Mouse (Mus musculus) Patski (cell line): ENCODE measurements around the gene Ptprn2. TPM values are rescaled to one million over a fixed set of nuclear protein-coding genes. Genes with fewer than 3 reads are reported as not detected.

Experiments used
- ATAC-seq: fragments of 100-300 bp; one replicate; pipeline ENCODE4 v1.8.0; 2021
- CTCF ChIA-PET: fragments of 350-600 bp; sonication (Branson Sonifier 250); formaldehyde crosslinking; loops from one replicate; lab custom pipeline; 2022; ENCODE audit warnings: inconsistent platforms; lab: Charles Lee
- POLR2A ChIA-PET: fragments of 350-600 bp; sonication (Branson Sonifier 250); formaldehyde crosslinking; loops from one replicate; lab custom pipeline; 2022; ENCODE audit warnings: antibody characterized with exemption, inconsistent platforms; lab: Charles Lee
- DNase-seq: peaks from one replicate; pipeline ENCODE4 v3.0.0-alpha.2; 2011; ENCODE audit warnings: low read depth, low spot score
- H3K27me3 ChIP-seq: fragments of 371-371 bp; one replicate; pipeline ENCODE4 v1.5.1; 2021
- CTCF ChIP-seq: fragments of 100-300 bp; IDR thresholded peaks from one replicate; pipeline ENCODE4 v1.5.1; 2021
- in situ Hi-C: fragments of 300-500 bp; cut with MboI; formaldehyde crosslinking; loops from 3 replicates; pipeline ENCODE4 v1.11.1; 2018; ENCODE audit warnings: low pct_unique_long_range_greater_than_20kb, mixed read lengths
- polyA plus RNA-seq: library from polyadenylated mRNA; unstranded; gene quantifications from one replicate; pipeline ENCODE4 v1.2.3, GENCODE M21; 2021

Gene Ptprn2
- polyA plus RNA-seq, 1 experiment from 2014 or later: not detected

DNA sequence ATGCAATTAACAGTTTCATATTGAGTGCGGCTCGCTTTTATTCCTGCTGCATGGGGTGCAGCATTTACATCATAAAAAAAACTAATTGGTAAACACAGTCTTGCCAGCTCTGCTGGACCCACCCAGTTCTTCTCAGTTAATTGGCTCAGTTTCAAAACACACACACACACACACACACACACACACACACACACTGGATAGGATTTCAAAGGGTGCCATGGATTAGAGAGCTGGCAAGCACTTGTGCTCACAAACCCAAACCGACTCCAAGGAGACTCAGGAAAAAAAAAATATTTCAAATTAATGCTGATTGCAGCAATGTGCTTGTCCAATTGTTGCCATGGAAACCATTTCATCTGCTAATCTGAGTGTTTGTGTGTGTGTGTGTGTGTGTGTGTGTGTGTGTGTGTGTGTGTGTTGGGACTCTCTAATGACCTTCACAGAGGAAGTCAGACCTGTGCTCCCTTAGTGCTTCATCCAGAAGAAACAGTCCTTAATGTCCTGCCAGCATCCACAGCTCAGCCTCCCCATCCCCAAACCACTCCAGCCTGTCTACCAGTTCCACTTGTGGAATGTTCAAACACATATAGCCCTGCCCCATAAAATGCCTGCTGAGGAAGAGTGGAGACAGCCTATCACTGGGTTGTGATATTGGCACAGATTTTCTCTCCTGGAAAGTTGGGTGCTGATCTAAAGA, 452.8 kb downstream of the Ptprn2 start:
- CTCF ChIA-PET: no interaction called here
- TF ChIP-seq CTCF: no peak
- no peak for ATAC-seq
- POLR2A ChIA-PET: no interaction called here
- DNase-seq: no peak
- H3K27me3 ChIP-seq: no peaks in the 10 kb centered on the region
- in situ Hi-C loops: no loop called here

DNA sequence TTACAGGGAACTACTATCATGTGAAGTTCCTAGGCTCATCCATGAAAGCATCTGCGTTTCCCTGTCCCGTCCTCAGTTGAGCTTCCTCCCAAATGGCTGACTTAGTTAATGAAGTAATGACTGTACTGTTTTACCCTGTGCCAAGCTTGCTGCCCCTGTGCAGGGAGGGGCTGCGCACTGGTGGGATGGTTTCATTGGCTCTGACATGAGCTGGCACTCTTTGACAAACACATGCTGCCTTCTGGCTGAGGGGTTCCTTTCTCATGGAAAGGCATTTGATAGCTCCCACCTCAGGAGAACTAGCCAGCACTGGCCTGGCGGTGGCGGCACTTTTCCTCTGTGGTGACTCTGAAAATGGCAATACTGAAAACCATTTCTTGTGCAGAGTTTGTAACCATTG, 458.4 kb downstream of the Ptprn2 start:
- CTCF ChIA-PET: no interaction called here
- in situ Hi-C loops: no loop called here
- no peak for ATAC-seq
- H3K27me3 ChIP-seq: no peaks in the 10 kb centered on the region
- POLR2A ChIA-PET: no interaction called here
- no peak for TF ChIP-seq CTCF
- no peak for DNase-seq

DNA sequence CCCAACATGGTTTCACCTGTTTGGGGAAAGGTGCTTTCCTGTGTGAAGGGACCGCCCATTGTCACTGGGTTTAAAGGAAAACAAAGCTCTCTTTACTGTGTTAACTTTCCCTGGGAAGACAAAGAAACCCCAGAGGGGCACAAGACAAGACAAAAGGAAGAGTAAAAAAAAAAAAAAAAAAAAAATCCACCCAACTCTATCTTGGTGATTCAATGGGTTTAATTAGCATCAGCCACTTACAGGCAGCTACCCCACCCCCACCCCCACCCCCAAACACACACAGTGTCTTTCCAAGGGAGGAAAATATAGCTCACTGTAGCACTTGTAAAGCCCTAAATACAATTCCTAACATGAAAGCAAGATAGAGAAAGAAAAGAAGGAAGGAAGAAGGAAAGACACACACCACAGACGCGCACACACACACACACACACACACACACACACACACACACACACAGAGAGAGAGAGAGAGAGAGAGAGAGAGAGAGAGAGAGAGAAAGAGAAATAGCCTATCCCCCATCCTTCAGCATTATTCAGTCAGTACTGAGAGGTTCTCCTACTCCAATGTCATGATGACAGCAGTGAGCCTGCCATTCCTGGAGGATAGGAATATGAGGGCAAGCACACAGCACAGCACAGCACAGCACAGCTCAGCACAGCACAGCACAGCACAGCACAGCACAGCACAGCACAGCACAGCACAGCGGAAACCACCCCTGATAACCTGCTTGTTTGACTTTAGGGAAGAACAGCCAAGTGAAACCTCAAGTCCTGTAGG, 462.8 kb downstream of the Ptprn2 start:
- no peak for DNase-seq
- H3K27me3 ChIP-seq: no peaks in the 10 kb centered on the region
- in situ Hi-C loops: no loop called here
- ChIA-PET CTCF (no interaction called here), POLR2A (no interaction called here)
- TF ChIP-seq CTCF: no peak
- ATAC-seq: no peak

DNA sequence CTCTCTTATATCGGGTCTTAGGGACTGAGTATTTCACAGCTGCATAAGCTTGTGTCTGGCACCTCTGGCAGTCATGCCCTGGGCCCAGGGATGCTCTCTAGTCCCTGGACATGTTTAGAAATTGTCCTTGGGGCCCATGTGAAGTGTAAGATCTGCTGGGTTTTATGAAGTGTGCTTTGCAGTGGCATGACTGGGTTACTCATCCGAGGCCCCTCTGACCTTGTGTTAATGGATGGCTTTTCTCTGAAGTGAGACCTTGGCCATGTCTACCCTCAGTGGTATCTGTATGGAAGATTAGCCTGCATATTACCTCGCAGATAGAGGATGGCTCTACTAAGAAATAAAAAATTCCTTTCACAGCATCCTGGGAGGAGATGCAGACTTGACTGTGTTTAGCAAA, 464.2 kb downstream of the Ptprn2 start:
- ATAC-seq: no peak
- DNase-seq: no peak
- CTCF ChIA-PET: no interaction called here
- in situ Hi-C loops: no loop called here
- no peaks in the 10 kb centered on the region for H3K27me3 ChIP-seq
- no peak for TF ChIP-seq CTCF
- POLR2A ChIA-PET: no interaction called here

DNA sequence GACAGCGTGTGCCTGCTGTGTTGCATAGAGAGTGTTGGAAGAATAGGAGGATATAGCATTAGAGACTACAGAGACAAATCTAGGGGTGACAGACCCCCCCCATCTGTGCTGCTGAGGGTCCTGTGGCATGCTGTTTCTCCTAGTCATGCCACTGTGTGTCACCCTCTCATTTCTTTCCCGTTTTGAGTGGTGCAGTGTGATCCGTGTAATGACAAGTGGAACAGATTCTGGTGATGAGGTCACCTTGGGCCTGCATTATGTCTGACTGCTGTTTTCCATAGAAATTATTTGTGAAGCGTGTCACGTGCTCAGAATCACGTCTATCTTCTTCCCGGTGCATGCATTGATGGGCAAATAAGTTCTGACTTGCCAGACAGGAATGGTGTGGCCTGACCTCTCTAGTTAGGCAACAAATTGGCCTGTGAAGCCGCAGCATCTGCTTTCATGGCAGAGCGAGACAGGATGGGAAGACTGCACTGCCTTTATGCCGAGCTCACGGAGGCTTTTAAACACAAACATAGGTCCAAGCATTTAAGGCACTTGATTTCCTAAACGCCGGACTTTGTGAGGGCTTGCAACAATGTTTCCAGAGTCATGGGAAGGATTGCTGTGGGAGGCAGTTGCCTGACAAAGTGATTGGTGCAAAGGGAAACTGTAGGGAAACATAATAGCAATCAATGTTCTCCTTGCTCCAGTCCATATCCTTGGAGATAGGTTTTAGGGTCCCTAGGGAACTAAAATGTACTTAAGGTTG, 467.1 kb downstream of the Ptprn2 start:
- POLR2A ChIA-PET: no interaction called here
- TF ChIP-seq CTCF: no peak
- in situ Hi-C loops: no loop called here
- H3K27me3 ChIP-seq: no peaks in the 10 kb centered on the region
- ATAC-seq: no peak
- CTCF ChIA-PET: interaction anchor here (1.4 kb wide), 1 partner anchor 23 kb away, joined by 3 read pairs; no protein-coding TSS in a partner anchor
- DNase-seq: no peak

DNA sequence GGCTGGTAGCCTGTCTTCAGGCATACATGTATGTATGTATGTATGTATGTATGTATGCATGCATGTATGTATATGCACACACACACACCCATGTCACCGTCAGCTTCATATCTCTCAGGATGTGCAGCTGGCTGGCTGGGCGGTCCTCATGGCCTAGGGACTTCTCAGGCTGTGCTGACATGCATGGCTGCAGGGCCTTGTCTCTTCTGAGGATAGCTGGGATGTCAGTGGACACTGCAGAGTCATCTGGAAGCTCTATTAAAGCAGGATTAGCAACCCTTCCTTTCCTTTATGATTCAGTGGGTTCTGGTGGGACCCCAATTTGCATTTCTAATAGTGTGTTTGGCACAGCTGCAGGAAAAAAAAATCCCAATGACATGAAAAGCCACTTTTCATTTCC, 473.6 kb downstream of the Ptprn2 start:
- no peaks in the 10 kb centered on the region for H3K27me3 ChIP-seq
- ATAC-seq (no peak), DNase-seq (no peak)
- POLR2A ChIA-PET: no interaction called here
- in situ Hi-C loops: no loop called here
- CTCF ChIA-PET: no interaction called here
- no peak for TF ChIP-seq CTCF

DNA sequence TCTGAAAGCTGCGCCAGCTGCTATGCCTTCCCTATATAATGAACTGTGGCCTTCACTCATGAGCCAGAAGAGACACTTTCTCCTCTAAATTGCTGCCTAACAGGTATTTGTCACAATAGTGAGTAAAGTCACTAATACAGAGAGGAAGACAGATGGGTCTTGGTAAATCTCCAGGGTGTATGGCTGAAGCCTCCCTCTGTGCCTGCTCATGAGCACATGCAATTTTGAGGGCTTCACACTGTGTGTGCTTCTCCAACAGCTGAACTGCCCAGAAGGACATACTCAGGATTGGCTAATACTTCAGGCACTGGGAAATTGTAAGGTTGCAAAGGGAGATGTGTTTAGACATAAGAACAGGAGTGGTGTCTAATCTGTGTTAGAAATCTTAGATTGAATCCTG, 478.4 kb downstream of the Ptprn2 start:
- ChIA-PET CTCF (no interaction called here), POLR2A (no interaction called here)
- no peak for TF ChIP-seq CTCF
- DNase-seq (no peak), ATAC-seq (no peak)
- no peaks in the 10 kb centered on the region for H3K27me3 ChIP-seq
- in situ Hi-C loops: no loop called here

DNA sequence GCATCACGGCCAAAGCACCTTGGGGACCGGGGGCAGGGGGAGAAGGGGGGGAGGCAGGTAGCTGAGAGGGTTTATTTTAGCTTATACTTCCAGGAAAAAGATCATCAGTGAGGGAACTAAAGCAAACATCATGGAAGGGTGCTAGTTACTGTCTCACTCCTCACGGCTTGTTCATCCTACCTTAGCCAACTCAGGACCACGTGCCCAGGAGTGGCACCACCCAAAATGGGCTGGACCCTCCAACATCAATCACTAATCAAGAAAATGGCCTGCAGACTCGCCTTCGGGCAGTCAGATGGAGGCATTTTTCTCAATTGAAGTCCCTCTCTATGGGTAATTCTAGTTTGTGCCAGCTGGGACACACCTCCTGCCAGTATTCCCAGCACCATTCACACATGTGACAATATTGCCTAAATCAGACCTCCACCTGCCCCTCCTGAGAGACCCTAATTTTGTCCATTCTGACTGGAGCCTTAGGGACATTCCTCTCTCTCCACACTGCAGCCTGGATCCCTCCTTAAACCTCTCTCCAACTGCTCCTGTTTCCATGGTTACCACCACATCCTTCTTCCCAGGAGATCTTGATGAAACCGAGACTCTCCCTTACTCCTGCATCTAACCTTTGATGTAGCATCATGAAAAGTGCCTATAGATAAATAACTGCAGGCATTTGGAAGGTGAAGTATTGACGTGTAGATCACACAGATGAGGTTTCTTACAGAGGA, 482.9 kb downstream of the Ptprn2 start:
- H3K27me3 ChIP-seq: no peaks in the 10 kb centered on the region
- no peak for DNase-seq
- in situ Hi-C loops: no loop called here
- CTCF ChIA-PET: no interaction called here
- no peak for TF ChIP-seq CTCF
- POLR2A ChIA-PET: no interaction called here
- ATAC-seq: no peak

DNA sequence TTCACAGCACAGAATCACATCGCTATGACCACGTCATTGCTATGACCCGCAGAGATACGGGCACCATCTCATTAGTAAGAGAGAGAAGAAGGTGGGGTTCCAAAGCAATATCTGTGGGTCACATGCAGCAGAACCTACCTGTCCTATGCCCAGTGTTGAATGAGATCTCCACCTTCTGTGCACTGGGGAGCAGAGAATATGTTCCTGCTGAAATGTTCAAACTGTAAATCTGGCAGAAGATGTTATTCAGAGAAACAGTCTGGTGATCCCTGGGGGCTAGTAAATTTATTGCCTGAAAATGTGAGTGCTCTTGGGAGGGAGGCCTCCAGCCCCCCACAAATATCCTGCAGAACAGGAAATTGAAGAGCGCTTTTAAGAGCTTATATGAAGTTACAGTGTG, 490.0 kb downstream of the Ptprn2 start:
- DNase-seq: no peak
- POLR2A ChIA-PET: no interaction called here
- ATAC-seq: no peak
- in situ Hi-C loops: no loop called here
- TF ChIP-seq CTCF: no peak
- H3K27me3 ChIP-seq: no peaks in the 10 kb centered on the region
- CTCF ChIA-PET: no interaction called here

DNA sequence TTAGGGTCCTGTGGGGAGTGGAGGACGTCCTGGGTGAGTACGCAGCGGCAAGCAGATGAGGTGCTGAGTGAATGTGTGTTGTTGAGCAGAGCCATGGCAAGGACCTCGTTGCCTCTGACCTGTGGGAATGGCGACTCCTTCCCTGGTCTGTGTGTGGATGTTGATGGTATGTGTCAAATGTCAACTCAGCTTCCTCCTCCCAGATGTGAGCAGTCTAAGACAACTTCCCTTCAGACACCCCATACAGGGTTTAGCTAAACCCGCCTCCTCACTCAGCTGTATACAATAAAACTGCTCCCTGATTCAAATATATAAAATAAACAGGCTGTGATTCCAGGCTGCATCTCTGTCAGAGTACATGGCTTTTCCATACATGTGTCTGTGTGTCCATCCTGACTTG, 491.5 kb downstream of the Ptprn2 start:
- in situ Hi-C loops: no loop called here
- ChIA-PET POLR2A (no interaction called here), CTCF (no interaction called here)
- ATAC-seq: no peak
- H3K27me3 ChIP-seq: no peaks in the 10 kb centered on the region
- no peak for TF ChIP-seq CTCF
- DNase-seq: no peak

DNA sequence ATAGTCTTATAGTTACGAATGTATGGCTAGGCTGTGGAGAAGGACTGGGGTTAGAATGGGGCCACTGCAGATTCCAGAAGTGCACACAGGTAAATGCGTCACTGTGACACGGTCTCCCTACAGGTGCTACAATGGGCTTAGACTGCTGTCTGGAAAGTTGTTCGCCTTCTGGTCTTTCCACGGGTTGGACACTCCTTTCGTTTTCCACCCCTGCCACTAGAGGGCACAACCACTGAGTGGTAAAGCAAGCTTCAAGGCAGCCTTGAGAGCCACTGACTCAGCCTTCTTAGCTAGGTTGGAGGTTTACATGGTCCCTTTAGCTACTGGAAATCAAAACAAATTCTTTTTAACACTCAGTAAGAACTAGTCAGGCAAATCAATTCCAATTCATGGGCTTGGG, 492.7 kb downstream of the Ptprn2 start:
- DNase-seq (no peak), ATAC-seq (no peak)
- ChIA-PET CTCF (no interaction called here), POLR2A (no interaction called here)
- H3K27me3 ChIP-seq: no peaks in the 10 kb centered on the region
- TF ChIP-seq CTCF: no peak
- in situ Hi-C loops: no loop called here
